ENCODE assay signal across 30 mouse cellular contexts in genomic region chr6:87435791-87436190, GRCm38 (mm10). TPM values are rescaled to one million over a fixed set of nuclear protein-coding genes. Genes with fewer than 3 reads are reported as not detected.
A peak's percentile ranks its signal among the peaks of the same experiment; 100 is the strongest.
DNase-seq lines count a peak whose midpoint lies in the region; ATAC-seq lines count a peak whose summit lies in the region.
"Had no signal": no experiment of that assay in that cellular context is flagged by ENCODE, and none has a peak within 500 bp of the region (broad histone marks: within the 10 kb centered on the region; RNA-seq: fewer than 3 reads in every experiment).

No protein-coding gene starts in this region.

- H3K4me3 ChIP-seq in heart, embryonic 12.5 days: no peak overlapping the region
- H3K4me3 ChIP-seq: embryonic facial prominence, embryonic 13.5 days; embryonic facial prominence, embryonic 15.5 days; erythroblast, embryonic 14.5 days; forebrain, embryonic 10.5 days; forebrain, embryonic 12.5 days had no signal

- no peak overlapping the region for H3K4me2 ChIP-seq in heart, embryonic 12.5 days
- H3K4me2 ChIP-seq: embryonic facial prominence, embryonic 13.5 days; embryonic facial prominence, embryonic 15.5 days; forebrain, embryonic 12.5 days had no signal

- peaks cover 21% of the 10 kb centered on the region for H3K27me3 ChIP-seq in heart, embryonic 12.5 days (replicated peaks)
- H3K27me3 ChIP-seq: CH12.LX; embryonic facial prominence, embryonic 13.5 days; embryonic facial prominence, embryonic 15.5 days; forebrain, embryonic 12.5 days had no signal

- 0 out of 2 replicates have a peak overlapping the region, but pooled peaks have one; percentile 42 for H3K27ac ChIP-seq in heart, embryonic 12.5 days (ENCODE audit: poor library complexity, severe bottlenecking)
- H3K27ac ChIP-seq: embryonic facial prominence, embryonic 13.5 days; embryonic facial prominence, embryonic 15.5 days; forebrain, embryonic 10.5 days; forebrain, embryonic 12.5 days had no signal

- no peaks in the 10 kb centered on the region for H3K9me3 ChIP-seq in heart, embryonic 12.5 days (replicated peaks)
- H3K9me3 ChIP-seq: embryonic facial prominence, embryonic 13.5 days; embryonic facial prominence, embryonic 15.5 days; forebrain, embryonic 10.5 days; forebrain, embryonic 12.5 days; G1E had no signal

- H3K9ac ChIP-seq in heart, embryonic 12.5 days: no peak overlapping the region
- H3K9ac ChIP-seq: embryonic facial prominence, embryonic 13.5 days; embryonic facial prominence, embryonic 15.5 days; forebrain, embryonic 12.5 days had no signal

- 81% methylated on average over 3 of the region's 3 CpGs for WGBS in heart, embryonic 12.5 days

- peaks cover 43% of the 10 kb centered on the region for H3K4me1 ChIP-seq in heart, embryonic 12.5 days (replicated peaks)
- H3K4me1 ChIP-seq: embryonic facial prominence, embryonic 13.5 days; embryonic facial prominence, embryonic 15.5 days; forebrain, embryonic 12.5 days had no signal

- ATAC-seq in heart, embryonic 12.5 days (ENCODE audit: insufficient number of reproducible peaks, low FRiP score): no peak
- ATAC-seq: CD4-positive, CD25-positive, alpha-beta regulatory T cell, adult 4 months; forebrain, embryonic 14.5 days; forebrain, embryonic 16.5 days had no signal

- DNase-seq in heart, postnatal 4 days: no peak
- DNase-seq in 3T3-L1 (ENCODE audit: low read depth, low spot score) (peak; percentile 80), 416B (ENCODE audit: low read depth) (peak; percentile 60), NIH3T3 (ENCODE audit: low read depth) (peak; percentile 70)
- DNase-seq in layer of hippocampus, adult 11-12 months (ENCODE audit: low spot score): no peak
- no peak for DNase-seq in neural tube, embryonic 10.5 days (ENCODE audit: extremely low spot score, low spot score)
- DNase-seq in right cerebral cortex, postnatal 25 days: no peak
- DNase-seq: adrenal gland, adult 2 months; adrenal gland, postnatal 10 days; adrenal gland, postnatal 25 days; cerebellum, adult 11-12 months; cerebellum, adult 8-10 months; cerebellum, adult 9-11 months; cerebellum, postnatal 14 days; cerebellum, postnatal 36 days; embryo, embryonic 11 days had no signal

- no peaks in the 10 kb centered on the region for H3K36me3 ChIP-seq in heart, embryonic 12.5 days
- H3K36me3 ChIP-seq: embryonic facial prominence, embryonic 13.5 days; embryonic facial prominence, embryonic 15.5 days; forebrain, embryonic 10.5 days; forebrain, embryonic 12.5 days; G1E had no signal

RNA-seq across cellular contexts. Expression of gene Bmp10, which starts 7.0 kb away (rescaled TPM):
- 6.7 and 7.3 TPM in 2 replicates for polyA plus RNA-seq in heart, embryonic 12.5 days (2016; fragmentation: Nextera tagmentation; extraction: Ambion mirVana)
- 10 to 100 TPM; 61.7 to 65.3 TPM for total RNA-seq in heart, postnatal 4 days (2021)
- total RNA-seq: adrenal gland, adult 2 months; adrenal gland, postnatal 25 days; CH12.LX; common myeloid progenitor, adult 5-6 weeks had no signal
- polyA plus RNA-seq: adrenal gland, adult 2 months; CD4-positive, CD25-positive, alpha-beta regulatory T cell, adult 4 months; embryonic facial prominence, embryonic 11.5 days; embryonic facial prominence, embryonic 13.5 days; embryonic facial prominence, embryonic 15.5 days; erythroblast, embryonic 14.5 days; forebrain, embryonic 10.5 days; forebrain, embryonic 12.5 days; forebrain, embryonic 14.5 days; forebrain, embryonic 16.5 days; frontal cortex, adult 2 months; G1E had no signal

RNA-seq across cellular contexts. Expression of gene Gkn3, which starts 47.1 kb away (rescaled TPM):
- 2.1 and 2.5 TPM in 2 replicates for polyA plus RNA-seq in heart, embryonic 12.5 days (2016; fragmentation: Nextera tagmentation; extraction: Ambion mirVana)
- total RNA-seq in heart, postnatal 4 days (2021): 1 to 10 TPM; 1.5 to 1.7 TPM
- total RNA-seq: adrenal gland, postnatal 25 days; CH12.LX; common myeloid progenitor, adult 5-6 weeks; G1E had no signal
- polyA plus RNA-seq: CD4-positive, CD25-positive, alpha-beta regulatory T cell, adult 4 months; erythroblast, embryonic 14.5 days; forebrain, embryonic 10.5 days; forebrain, embryonic 16.5 days; G1E had no signal

Comparison
In these comparisons a context has a peak if more than half of its experiments do, and no peak if none do; other contexts are left out.
1. DNase-seq: peak in 3T3-L1 (single experiment), 416B (single experiment) and NIH3T3 (single experiment); none in heart, postnatal 4 days (single experiment), layer of hippocampus, adult 11-12 months (single experiment), neural tube, embryonic 10.5 days (single experiment) and right cerebral cortex, postnatal 25 days (single experiment).